Mouse (Mus musculus) liver, embryonic 14.5 days (tissue): ENCODE measurements around the gene Ick. TPM values are rescaled to one million over a fixed set of nuclear protein-coding genes. Genes with fewer than 3 reads are reported as not detected.

Experiments used
- ATAC-seq: fragments of 200-750 bp; cut with Nextera tagmentation; 2 replicates; pipeline ENCODE4 v1.8.0; 2017; ENCODE audit warnings: moderate number of reproducible peaks, mild to moderate bottlenecking, moderate library complexity; ENCODE audit not compliant: insufficient read depth
- DNase-seq, 3 experiments: peaks; one replicate each; pipeline ENCODE4 v3.0.0-alpha.2; 2012 to 2013; ENCODE audit warnings: low read depth in 3 of 3, low spot score in 3 of 3
- H3K27ac ChIP-seq: fragments of 300-500 bp; sonication (generic); 2 replicates; pipeline ENCODE4 v1.5.1; 2014; ENCODE audit warnings: moderate library complexity, mild to moderate bottlenecking, control low read depth, inconsistent platforms
- H3K27me3 ChIP-seq: fragments of 300-500 bp; sonication (generic); 2 replicates; pipeline ENCODE4 v1.6.1; 2014; ENCODE audit warnings: mild to moderate bottlenecking, low read length, moderate library complexity; ENCODE audit not compliant: control insufficient read depth, insufficient read depth
- H3K36me3 ChIP-seq: fragments of 300-500 bp; sonication (generic); replicated peaks from 2 replicates; pipeline ENCODE4 v1.6.1; 2014; ENCODE audit warnings: low read depth; ENCODE audit not compliant: control insufficient read depth, insufficient read depth
- H3K4me1 ChIP-seq, 2 experiments: fragments of 200-500 bp in 1 of 2; fragments of 300-500 bp in 1 of 2; sonication (generic) in 1 of 2; replicated peaks; 2 replicates each; pipeline ENCODE4 v1.6.1; 2012 to 2014; ENCODE audit warnings: antibody characterized with exemption in 1 of 2, inconsistent platforms in 1 of 2, low read length in 1 of 2; ENCODE audit not compliant: control insufficient read depth in 2 of 2, insufficient read depth in 2 of 2
- H3K4me2 ChIP-seq: fragments of 300-500 bp; sonication (generic); 2 replicates; pipeline ENCODE4 v1.6.1; 2014; ENCODE audit warnings: low read depth, mild to moderate bottlenecking, control low read depth, moderate library complexity
- H3K4me3 ChIP-seq, 2 experiments: fragments of 200-500 bp in 1 of 2; fragments of 300-500 bp in 1 of 2; sonication (generic) in 1 of 2; 2 replicates each; pipeline ENCODE4 v1.5.1; 2012 to 2014; ENCODE audit warnings: low read depth in 2 of 2, low read length in 2 of 2, mild to moderate bottlenecking in 2 of 2, control low read depth in 1 of 2, inconsistent platforms in 1 of 2, moderate library complexity in 1 of 2; ENCODE audit not compliant: insufficient read depth in 1 of 2
- H3K9ac ChIP-seq: fragments of 300-500 bp; sonication (generic); replicated peaks from 2 replicates; pipeline ENCODE4 v1.6.1; 2014; ENCODE audit warnings: mild to moderate bottlenecking, control low read depth, moderate library complexity
- H3K9me3 ChIP-seq: fragments of 300-500 bp; sonication (generic); 2 replicates; pipeline ENCODE4 v1.6.1; 2016; ENCODE audit warnings: low read length, mixed read lengths; ENCODE audit not compliant: control insufficient read depth
- CTCF ChIP-seq: IDR thresholded peaks from 2 replicates; pipeline ENCODE4 v1.5.1; 2016; ENCODE audit warnings: antibody characterized with exemption, low read depth, control low read depth
- EP300 ChIP-seq: IDR thresholded peaks from 2 replicates; pipeline ENCODE4 v1.6.1; 2016; ENCODE audit warnings: antibody characterized with exemption, low read depth
- WGBS: fragments of 180-500 bp; shearing (Covaris S2); extraction: QIAGEN DNeasy Blood & Tissue Kit; methylation state at CpG from one replicate; pipeline ENCODE4 v1.1.7; 2014; ENCODE audit not compliant: insufficient replicate concordance; 5-methylcytosine and 5-hydroxymethylcytosine counted together
- polyA plus RNA-seq, 2 experiments: library from polyadenylated mRNA; depleted of rRNA in 1 of 2; stranded (reverse) in 1 of 2; unstranded in 1 of 2; fragments of >200 nt; fragmentation: Nextera tagmentation in 1 of 2; extraction: Ambion mirVana in 1 of 2; gene quantifications; 2 replicates each; pipeline versions ENCODE4 v1.2.1 to v1.2.3; 2012 to 2014

The Ick gene
- polyA plus RNA-seq, 2 experiments = 3.6 to 3.7 TPM

DNA sequence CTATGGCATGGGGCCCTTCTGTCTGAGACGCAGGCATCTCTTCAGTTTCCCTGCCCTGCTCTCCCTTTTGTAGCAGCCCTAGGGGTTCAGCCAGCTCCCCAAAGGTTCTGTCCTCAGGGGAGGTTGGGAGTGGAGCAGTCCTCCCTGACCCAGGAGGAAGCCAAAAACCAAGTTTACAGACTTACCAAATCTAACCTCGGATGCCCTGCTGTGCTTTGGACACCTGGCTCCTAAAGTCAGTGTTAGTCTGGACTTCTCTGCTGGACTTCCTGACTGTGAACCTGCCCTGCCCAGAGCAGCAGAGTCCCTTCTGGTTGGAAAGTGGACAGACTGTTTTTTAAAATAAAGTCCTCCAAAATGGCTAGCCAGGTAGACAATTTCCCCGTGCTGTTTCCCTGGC, 55.7 kb downstream of the Ick start:
- Histone ChIP-seq H3K9me3 (no peaks in the 10 kb centered on the region), H3K4me1 (peaks cover 8 to 15% of the 10 kb centered on the region in 2 experiments), H3K4me2 (no peak overlapping the region), H3K27ac (no peak overlapping the region), H3K9ac (no peak overlapping the region), H3K27me3 (no peaks in the 10 kb centered on the region), H3K4me3 (no peak overlapping the region), H3K36me3 (no peaks in the 10 kb centered on the region; the same call in 1 of the 2 replicates)
- TF ChIP-seq EP300 (no peak), CTCF (no peak)
- no peak for DNase-seq
- 83% methylated on average over 3 of the region's 3 CpGs for WGBS
- no peak for ATAC-seq

DNA sequence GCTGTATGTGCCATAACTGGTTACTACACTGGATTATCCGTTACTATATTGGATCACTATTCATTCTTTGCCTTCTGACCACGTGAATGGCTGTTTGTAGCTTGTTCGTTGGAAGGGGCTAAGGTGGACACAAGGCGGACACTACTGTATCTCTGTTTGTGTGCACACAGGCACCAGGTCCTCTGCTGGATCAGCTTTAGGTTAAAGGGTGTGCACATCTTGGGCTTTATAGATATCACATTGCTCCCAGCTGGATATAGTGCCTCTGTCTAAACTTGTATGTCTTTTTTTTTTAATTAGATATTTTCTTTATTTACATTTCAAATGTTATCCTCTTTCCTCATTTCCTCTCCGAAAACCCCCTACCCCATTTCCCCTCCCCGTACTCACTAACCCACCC, 56.5 kb downstream of the Ick start:
- H3K27ac ChIP-seq = no peak overlapping the region
- DNase-seq (no peak), ATAC-seq (peak; percentile 77)
- H3K4me2 ChIP-seq = no peak overlapping the region
- peaks cover 8 to 15% of the 10 kb centered on the region in 2 experiments for H3K4me1 ChIP-seq
- H3K9me3 ChIP-seq = no peaks in the 10 kb centered on the region
- no peak overlapping the region for H3K9ac ChIP-seq
- 53% methylated on average over 6 of the region's 6 CpGs for WGBS
- no peaks in the 10 kb centered on the region for H3K27me3 ChIP-seq
- TF ChIP-seq CTCF = no peak
- no peak for TF ChIP-seq EP300
- no peaks in the 10 kb centered on the region; the same call in 1 of the 2 replicates for H3K36me3 ChIP-seq
- no peak overlapping the region for H3K4me3 ChIP-seq

DNA sequence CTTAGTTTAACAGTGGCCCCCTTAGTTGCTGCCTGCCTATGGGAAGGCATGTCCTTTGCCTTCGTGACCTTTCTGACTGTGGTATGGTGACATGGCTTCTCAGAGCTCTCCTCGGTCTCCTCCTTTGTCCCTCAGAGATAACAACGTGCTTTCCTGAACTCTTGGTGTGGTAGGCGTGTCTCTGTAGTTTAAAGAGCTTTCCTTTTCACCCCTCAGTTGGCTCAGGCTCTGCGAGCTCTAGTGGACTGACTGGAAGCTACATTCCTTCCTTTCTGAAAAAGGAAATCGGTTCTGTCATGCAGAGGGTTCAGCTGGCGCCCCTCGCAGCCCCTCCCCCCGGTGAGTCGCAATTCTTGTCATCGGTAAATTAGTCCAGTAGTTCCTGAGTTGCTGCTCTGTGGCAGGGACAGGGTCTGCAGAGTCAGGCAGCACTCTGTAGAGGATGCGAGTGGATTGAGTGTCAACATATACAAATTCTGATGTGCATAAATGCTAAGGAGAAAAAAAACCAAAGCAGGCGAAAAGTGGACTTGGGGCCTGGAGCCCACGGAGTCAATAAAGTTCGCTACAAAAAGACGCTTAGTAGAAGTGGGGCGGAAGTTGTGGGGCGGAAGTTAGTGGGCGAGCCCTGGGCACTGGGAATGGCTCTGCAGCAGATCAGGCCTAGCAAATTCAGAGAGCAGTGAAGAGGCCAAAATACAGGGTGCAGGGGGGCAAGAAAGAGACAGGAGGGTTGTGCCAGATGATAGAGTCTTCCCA, 57.9 kb downstream of the Ick start:
- H3K4me3 ChIP-seq = peak overlapping the region in 1 of 2 experiments; percentile 25; a peak in 1 of 4 replicates
- no peak overlapping the region for H3K9ac ChIP-seq
- WGBS = 47% methylated on average over 19 of the region's 19 CpGs
- ATAC-seq = peak; percentile 76
- no peaks in the 10 kb centered on the region; the same call in 1 of the 2 replicates for H3K36me3 ChIP-seq
- H3K4me2 ChIP-seq = peak overlapping the region; percentile 52
- peaks cover 8 to 15% of the 10 kb centered on the region in 2 experiments for H3K4me1 ChIP-seq
- no peak for TF ChIP-seq EP300
- 0 out of 2 replicates have a peak, but pooled peaks have one; percentile 9 for TF ChIP-seq CTCF
- H3K9me3 ChIP-seq = no peaks in the 10 kb centered on the region
- H3K27ac ChIP-seq = no peak overlapping the region; the same call in 1 of the 2 replicates
- DNase-seq = peak; percentile 36 to 46 (median 44)
- H3K27me3 ChIP-seq = no peaks in the 10 kb centered on the region

DNA sequence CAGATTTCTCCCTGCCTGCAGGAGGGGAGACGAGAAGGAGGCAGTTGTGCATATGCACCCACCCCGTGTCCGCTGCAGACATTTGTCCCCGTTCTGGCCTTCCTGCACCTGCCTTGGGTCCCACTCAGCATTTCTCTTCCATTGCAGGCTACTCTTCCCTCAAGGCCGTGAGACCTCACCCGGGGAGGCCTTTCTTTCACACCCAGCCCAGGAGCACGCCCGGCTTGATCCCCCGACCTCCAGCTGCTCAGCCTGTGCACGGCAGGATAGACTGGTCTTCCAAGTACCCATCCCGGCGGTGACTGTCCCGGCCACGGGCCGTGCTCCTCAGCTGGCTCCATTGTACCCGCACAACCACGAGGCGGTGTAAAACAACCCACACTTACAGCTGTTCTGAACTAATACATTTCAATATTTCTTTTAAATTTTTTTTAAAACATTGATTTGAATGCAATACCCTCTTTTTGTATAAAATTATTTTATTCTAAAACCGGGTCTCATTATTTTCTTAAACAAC, 58.5 kb downstream of the Ick start:
- H3K4me1 ChIP-seq = peaks cover 8 to 15% of the 10 kb centered on the region in 2 experiments
- H3K4me2 ChIP-seq = no peak overlapping the region
- no peak overlapping the region for H3K9ac ChIP-seq
- ATAC-seq (no peak), DNase-seq (no peak)
- H3K9me3 ChIP-seq = no peaks in the 10 kb centered on the region
- no peak overlapping the region for H3K4me3 ChIP-seq
- no peak overlapping the region for H3K27ac ChIP-seq
- no peaks in the 10 kb centered on the region for H3K27me3 ChIP-seq
- no peak for TF ChIP-seq EP300
- TF ChIP-seq CTCF = no peak
- 84% methylated on average over 19 of the region's 19 CpGs for WGBS
- no peaks in the 10 kb centered on the region; the same call in 1 of the 2 replicates for H3K36me3 ChIP-seq

DNA sequence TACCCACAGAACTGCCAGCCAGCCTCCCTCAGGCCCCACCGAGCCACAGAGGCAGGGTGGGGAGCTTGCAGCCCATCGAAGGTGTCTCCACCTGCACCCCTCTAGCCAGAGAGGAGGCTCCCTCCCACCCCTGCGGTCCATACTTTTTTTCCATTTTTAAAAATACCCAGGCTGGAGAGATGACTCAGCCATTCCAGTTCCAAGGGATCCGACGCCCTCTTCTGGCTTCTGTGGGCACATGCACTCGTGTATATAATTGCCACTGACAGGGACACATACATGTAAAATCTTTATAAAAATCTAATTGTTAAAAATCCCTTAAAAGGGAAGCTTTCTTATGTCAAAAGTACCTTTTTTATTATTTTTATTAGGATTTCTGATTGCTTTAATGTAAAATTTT, 59.9 kb downstream of the Ick start:
- ATAC-seq = no peak
- no peak for DNase-seq
- Histone ChIP-seq H3K4me1 (peaks cover 8 to 15% of the 10 kb centered on the region in 2 experiments), H3K9me3 (no peaks in the 10 kb centered on the region), H3K4me2 (no peak overlapping the region), H3K27ac (no peak overlapping the region), H3K27me3 (no peaks in the 10 kb centered on the region), H3K4me3 (no peak overlapping the region), H3K36me3 (no peaks in the 10 kb centered on the region; the same call in 1 of the 2 replicates), H3K9ac (no peak overlapping the region)
- TF ChIP-seq CTCF (peak; percentile 48), EP300 (no peak)
- WGBS = 73% methylated on average over 6 of the region's 6 CpGs
